In genomic region chr16:34515485-34515884, GRCm38 (mm10) we compare ENCODE assay signal across 20 mouse cellular contexts.
"Had no signal": no experiment of that assay in that cellular context is flagged by ENCODE, and none has a peak within 500 bp of the region (broad histone marks: within the 10 kb centered on the region; RNA-seq: fewer than 3 reads in every experiment).

No protein-coding gene starts in this region.

- H3K9ac ChIP-seq: kidney, embryonic 15.5 days; limb, embryonic 13.5 days; liver, embryonic 12.5 days; liver, embryonic 15.5 days; lung, embryonic 15.5 days; midbrain, embryonic 13.5 days had no signal

- H3K36me3 ChIP-seq: kidney, embryonic 15.5 days; limb, embryonic 10.5 days; limb, embryonic 13.5 days; liver, embryonic 12.5 days; liver, embryonic 15.5 days; lung, embryonic 15.5 days; midbrain, embryonic 13.5 days had no signal

- H3K27me3 ChIP-seq: kidney, embryonic 15.5 days; limb, embryonic 13.5 days; liver, embryonic 12.5 days; liver, embryonic 15.5 days; lung, embryonic 15.5 days; midbrain, embryonic 13.5 days had no signal

- H3K4me2 ChIP-seq: kidney, embryonic 15.5 days; limb, embryonic 13.5 days; liver, embryonic 12.5 days; liver, embryonic 15.5 days; lung, embryonic 15.5 days; midbrain, embryonic 13.5 days had no signal

- H3K27ac ChIP-seq: kidney, embryonic 15.5 days; limb, embryonic 10.5 days; limb, embryonic 13.5 days; liver, embryonic 12.5 days; liver, embryonic 15.5 days; lung, embryonic 15.5 days; midbrain, embryonic 10.5 days; midbrain, embryonic 13.5 days had no signal

- H3K4me3 ChIP-seq: kidney, embryonic 15.5 days; limb, embryonic 10.5 days; limb, embryonic 13.5 days; liver, embryonic 12.5 days; liver, embryonic 15.5 days; lung, embryonic 15.5 days; midbrain, embryonic 10.5 days; midbrain, embryonic 13.5 days had no signal

- DNase-seq: kidney, adult 8-10 months; kidney, postnatal 10 days; kidney, postnatal 36 days; liver; lung, adult 18-20 months; lung, postnatal 10 days; lung, postnatal 36 days; right cerebral cortex, adult 18-20 months; right cerebral cortex, postnatal 14 days; right cerebral cortex, postnatal 4 days had no signal

- H3K4me1 ChIP-seq: liver, embryonic 12.5 days; liver, embryonic 15.5 days had no signal

- H3K9me3 ChIP-seq: kidney, embryonic 15.5 days; limb, embryonic 10.5 days; limb, embryonic 13.5 days; liver, embryonic 12.5 days; liver, embryonic 15.5 days; lung, embryonic 15.5 days; megakaryocyte, embryonic 14.5 days; midbrain, embryonic 10.5 days; midbrain, embryonic 13.5 days had no signal

- ATAC-seq: inflammation-experienced regulatory T-cells, adult 6 months; liver, embryonic 12.5 days; midbrain, embryonic 13.5 days had no signal
